Mouse (Mus musculus) neural tube, embryonic 15.5 days (tissue): ENCODE results near the gene 1700029P11Rik. TPM values are rescaled to one million over a fixed set of nuclear protein-coding genes. Genes with fewer than 3 reads are reported as not detected.

Experiments
- ATAC-seq: fragments of 200-750 bp; cut with Nextera tagmentation; 2 replicates; pipeline ENCODE4 v1.8.0; 2017; ENCODE audit warnings: mild to moderate bottlenecking, moderate TSS enrichment, moderate library complexity; ENCODE audit not compliant: low FRiP score
- H3K27ac ChIP-seq: fragments of 300-500 bp; sonication (generic); replicated peaks from 2 replicates; pipeline ENCODE4 v1.5.1; 2015; ENCODE audit warnings: mild to moderate bottlenecking, inconsistent platforms
- H3K27me3 ChIP-seq: fragments of 300-500 bp; sonication (generic); replicated peaks from 2 replicates; pipeline ENCODE4 v1.6.1; 2015; ENCODE audit warnings: inconsistent platforms
- H3K36me3 ChIP-seq: fragments of 300-500 bp; sonication (generic); 2 replicates; pipeline ENCODE4 v1.6.1; 2015; ENCODE audit warnings: inconsistent platforms
- H3K4me1 ChIP-seq: fragments of 300-500 bp; sonication (generic); 2 replicates; pipeline ENCODE4 v1.6.1; 2015; ENCODE audit warnings: inconsistent platforms
- H3K4me2 ChIP-seq: fragments of 300-500 bp; sonication (generic); 2 replicates; pipeline ENCODE4 v1.6.1; 2015; ENCODE audit warnings: inconsistent platforms, mild to moderate bottlenecking, moderate library complexity
- H3K4me3 ChIP-seq: fragments of 300-500 bp; sonication (generic); replicated peaks from 2 replicates; pipeline ENCODE4 v1.5.1; 2015; ENCODE audit warnings: mild to moderate bottlenecking, inconsistent platforms
- H3K9ac ChIP-seq: fragments of 300-500 bp; sonication (generic); replicated peaks from 2 replicates; pipeline ENCODE4 v1.6.1; 2015; ENCODE audit warnings: mild to moderate bottlenecking, inconsistent platforms
- H3K9me3 ChIP-seq: fragments of 300-500 bp; sonication (generic); replicated peaks from 2 replicates; pipeline ENCODE4 v1.6.1; 2016; ENCODE audit warnings: inconsistent platforms
- WGBS: fragments of 180-500 bp; shearing (Covaris S2); methylation state at CpG from one replicate; pipeline ENCODE4 v1.1.7; 2015; ENCODE audit warnings: mixed read lengths; 5-methylcytosine and 5-hydroxymethylcytosine counted together
- polyA plus RNA-seq: library from polyadenylated mRNA; unstranded; fragments of >200 nt; fragmentation: Nextera tagmentation; extraction: Ambion mirVana; gene quantifications from 2 replicates; pipeline ENCODE4 v1.2.1, GENCODE M21; 2015

Gene 1700029P11Rik
- not detected in 2 replicates for polyA plus RNA-seq

- H3K4me2 ChIP-seq, result no peak within 1 kb of the TSS
- no peaks in the 10 kb centered on the region for H3K36me3 ChIP-seq
- H3K9me3 ChIP-seq, result no peaks in the 10 kb centered on the region
- WGBS, result 98% methylated on average over 23 of the region's 23 CpGs
- no peak within 1 kb of the TSS for H3K9ac ChIP-seq
- no peaks in the 10 kb centered on the region for H3K27me3 ChIP-seq
- H3K4me1 ChIP-seq, result no peaks in the 10 kb centered on the region
- ATAC-seq, result no peak
- no peak within 1 kb of the TSS for H3K27ac ChIP-seq
- H3K4me3 ChIP-seq, result no peak within 1 kb of the TSS
Measured at GRCm38 (mm10) chr15:81980321-81980720, at the start of gene 1700029P11Rik. TSS of gene 1700029P11Rik (plus strand) at chr15:81980540.

GRCm38 (mm10) chr15:81932951-81933470 is 47.3 kb upstream of the 1700029P11Rik start:
- Histone ChIP-seq H3K4me2 (peak overlapping the region; percentile 11; the same call in 1 of the 2 replicates), H3K9me3 (no peaks in the 10 kb centered on the region), H3K4me3 (no peak overlapping the region), H3K4me1 (peaks cover 29% of the 10 kb centered on the region), H3K36me3 (no peaks in the 10 kb centered on the region), H3K27me3 (no peaks in the 10 kb centered on the region), H3K9ac (no peak overlapping the region), H3K27ac (0 out of 2 replicates have a peak overlapping the region, but pooled peaks have one; percentile 0)
- WGBS, result 29% methylated on average over 12 of the region's 12 CpGs
- ATAC-seq, result no peak

DNA sequence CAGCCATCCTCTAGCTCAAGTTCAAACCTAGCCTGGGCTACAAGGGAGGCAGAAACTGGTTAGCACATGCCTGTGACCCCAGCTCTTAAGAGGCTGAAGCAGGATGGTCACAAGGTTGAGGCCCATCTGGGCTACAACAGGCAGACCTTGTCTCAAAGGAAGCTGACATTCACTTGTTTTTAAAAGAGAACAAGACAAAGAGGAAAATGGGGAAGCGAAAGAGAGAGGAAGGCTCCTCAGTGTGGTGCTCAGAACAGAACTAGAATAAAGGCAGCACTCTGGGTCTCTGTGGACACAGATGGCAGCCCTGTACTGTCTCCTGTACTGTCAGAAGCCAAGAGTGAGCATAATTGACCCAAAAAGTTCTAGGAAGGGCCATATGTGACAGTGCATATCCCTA is 46.4 kb upstream of the 1700029P11Rik start:
- Histone ChIP-seq H3K4me3 (no peak overlapping the region), H3K9ac (no peak overlapping the region), H3K27ac (no peak overlapping the region), H3K4me1 (peaks cover 39% of the 10 kb centered on the region), H3K27me3 (no peaks in the 10 kb centered on the region), H3K36me3 (no peaks in the 10 kb centered on the region), H3K4me2 (no peak overlapping the region), H3K9me3 (no peaks in the 10 kb centered on the region)
- ATAC-seq, result no peak
- WGBS, result 91% methylated on average over 1 of the region's 1 CpGs

GRCm38 (mm10) chr15:81935869-81936637 is 44.3 kb upstream of the 1700029P11Rik start:
- peaks cover 46% of the 10 kb centered on the region for H3K4me1 ChIP-seq
- peak overlapping the region; percentile 69 for H3K4me3 ChIP-seq
- ATAC-seq, result peak; percentile 40
- H3K27ac ChIP-seq, result peak overlapping the region; percentile 95
- H3K27me3 ChIP-seq, result no peaks in the 10 kb centered on the region
- 55% methylated on average over 7 of the region's 7 CpGs for WGBS
- H3K4me2 ChIP-seq, result peak overlapping the region; percentile 85
- 0 out of 2 replicates have a peak, but pooled peaks cover 3% of the 10 kb centered on the region for H3K36me3 ChIP-seq
- peak overlapping the region; percentile 82 for H3K9ac ChIP-seq
- no peaks in the 10 kb centered on the region for H3K9me3 ChIP-seq

- Histone ChIP-seq H3K9ac (peak within 1 kb of the TSS; percentile 82), H3K27me3 (no peaks in the 10 kb centered on the region), H3K27ac (peak within 1 kb of the TSS; percentile 95), H3K4me2 (peak within 1 kb of the TSS; percentile 85), H3K36me3 (0 out of 2 replicates have a peak, but pooled peaks cover 3% of the 10 kb centered on the region), H3K4me1 (peaks cover 46% of the 10 kb centered on the region), H3K9me3 (no peaks in the 10 kb centered on the region), H3K4me3 (peak within 1 kb of the TSS; percentile 69)
- peak; percentile 83 for ATAC-seq
- WGBS, result 0% methylated on average over 11 of the region's 12 CpGs
Measured at GRCm38 (mm10) chr15:81936679-81937078, 43.7 kb upstream of the 1700029P11Rik start, which contains the start of gene Csdc2. TSS of gene Csdc2 (plus strand) at chr15:81936759.

- H3K4me1 ChIP-seq, result peaks cover 49% of the 10 kb centered on the region
- peak; percentile 66 for ATAC-seq
- peak overlapping the region; percentile 82 for H3K9ac ChIP-seq
- H3K4me3 ChIP-seq, result peak overlapping the region; percentile 69
- no peaks in the 10 kb centered on the region for H3K9me3 ChIP-seq
- peak overlapping the region; percentile 85 for H3K4me2 ChIP-seq
- 4% methylated on average over 19 of the region's 19 CpGs for WGBS
- H3K36me3 ChIP-seq, result 0 out of 2 replicates have a peak, but pooled peaks cover 3% of the 10 kb centered on the region
- peak overlapping the region; percentile 95 for H3K27ac ChIP-seq
- H3K27me3 ChIP-seq, result no peaks in the 10 kb centered on the region
Measured at GRCm38 (mm10) chr15:81937098-81937972, 43.0 kb upstream of the 1700029P11Rik start.

GRCm38 (mm10) chr15:81938246-81938645 is 42.1 kb upstream of the 1700029P11Rik start:
- Histone ChIP-seq H3K4me3 (peak overlapping the region; percentile 69), H3K4me1 (peaks cover 46% of the 10 kb centered on the region), H3K27me3 (no peaks in the 10 kb centered on the region), H3K9me3 (no peaks in the 10 kb centered on the region), H3K36me3 (0 out of 2 replicates have a peak, but pooled peaks cover 3% of the 10 kb centered on the region), H3K27ac (peak overlapping the region; percentile 95), H3K4me2 (peak overlapping the region; percentile 85), H3K9ac (peak overlapping the region; percentile 82)
- ATAC-seq, result peak; percentile 23; the same call in 1 of the 2 replicates
- 36% methylated on average over 2 of the region's 2 CpGs for WGBS

DNA sequence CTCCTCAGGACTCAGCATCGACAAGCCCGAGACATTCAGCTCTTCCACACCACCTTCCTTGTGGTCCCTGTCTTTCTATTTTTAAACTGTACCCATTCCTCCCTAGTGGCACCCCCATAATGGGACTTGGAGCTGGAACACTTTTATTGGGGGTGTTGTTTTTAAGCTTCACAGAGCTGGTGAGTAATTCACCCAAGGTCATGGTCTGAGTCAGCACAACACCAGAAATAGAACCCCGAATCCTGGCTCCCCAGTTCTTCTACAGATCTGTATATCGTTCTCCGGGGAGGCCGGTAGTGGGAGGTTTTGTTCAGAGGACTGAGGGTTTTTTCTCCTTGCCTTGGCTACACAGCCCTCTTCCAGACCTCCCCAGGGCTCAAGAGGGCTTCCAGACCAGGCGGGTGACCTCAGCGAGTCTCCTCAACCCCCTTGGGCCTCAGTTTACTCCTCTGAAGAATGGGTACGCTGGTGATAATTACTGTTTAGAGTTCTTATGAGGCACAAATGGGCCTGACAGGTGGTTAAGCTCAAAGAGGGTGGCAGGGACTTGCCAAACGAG is 41.1 kb upstream of the 1700029P11Rik start:
- no peaks in the 10 kb centered on the region for H3K27me3 ChIP-seq
- WGBS, result 90% methylated on average over 10 of the region's 10 CpGs
- H3K9ac ChIP-seq, result no peak overlapping the region
- peak overlapping the region; percentile 85 for H3K4me2 ChIP-seq
- ATAC-seq, result no peak
- no peaks in the 10 kb centered on the region for H3K9me3 ChIP-seq
- peak overlapping the region; percentile 95; the same call in 1 of the 2 replicates for H3K27ac ChIP-seq
- no peak overlapping the region for H3K4me3 ChIP-seq
- 0 out of 2 replicates have a peak, but pooled peaks cover 3% of the 10 kb centered on the region for H3K36me3 ChIP-seq
- peaks cover 50% of the 10 kb centered on the region for H3K4me1 ChIP-seq

DNA sequence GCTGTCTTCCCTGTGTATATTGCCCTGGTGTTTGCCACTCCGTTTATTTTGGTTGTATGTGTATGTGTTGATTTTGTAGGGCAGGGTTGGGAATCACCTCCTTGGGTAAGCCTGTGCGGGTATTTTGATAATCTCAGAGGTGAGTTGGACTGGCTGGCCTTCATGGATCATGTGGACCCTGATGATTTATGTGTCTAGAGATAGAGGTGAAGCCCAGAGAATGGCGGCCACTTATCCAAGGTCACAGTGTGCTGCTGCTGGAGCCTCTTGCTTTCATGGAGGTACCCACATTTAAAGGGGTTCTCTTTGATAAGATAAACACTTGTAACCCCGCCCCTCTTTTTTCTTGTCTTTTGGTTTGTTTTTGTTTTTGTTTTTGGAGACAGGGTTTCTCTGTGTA is 40.6 kb upstream of the 1700029P11Rik start:
- no peak overlapping the region for H3K27ac ChIP-seq
- H3K4me2 ChIP-seq, result no peak overlapping the region
- H3K9ac ChIP-seq, result no peak overlapping the region
- WGBS, result 93% methylated on average over 4 of the region's 4 CpGs
- H3K4me1 ChIP-seq, result peaks cover 50% of the 10 kb centered on the region
- H3K36me3 ChIP-seq, result 0 out of 2 replicates have a peak, but pooled peaks cover 3% of the 10 kb centered on the region
- ATAC-seq, result no peak
- no peaks in the 10 kb centered on the region for H3K9me3 ChIP-seq
- H3K4me3 ChIP-seq, result no peak overlapping the region
- H3K27me3 ChIP-seq, result no peaks in the 10 kb centered on the region

- Histone ChIP-seq H3K4me3 (no peak overlapping the region), H3K9me3 (no peaks in the 10 kb centered on the region), H3K27me3 (no peaks in the 10 kb centered on the region), H3K9ac (no peak overlapping the region), H3K27ac (no peak overlapping the region), H3K4me2 (no peak overlapping the region), H3K4me1 (peaks cover 50% of the 10 kb centered on the region), H3K36me3 (0 out of 2 replicates have a peak, but pooled peaks cover 3% of the 10 kb centered on the region)
- ATAC-seq, result no peak
- 91% methylated on average over 5 of the region's 5 CpGs for WGBS
Measured at GRCm38 (mm10) chr15:81940219-81940618, 40.1 kb upstream of the 1700029P11Rik start.

DNA sequence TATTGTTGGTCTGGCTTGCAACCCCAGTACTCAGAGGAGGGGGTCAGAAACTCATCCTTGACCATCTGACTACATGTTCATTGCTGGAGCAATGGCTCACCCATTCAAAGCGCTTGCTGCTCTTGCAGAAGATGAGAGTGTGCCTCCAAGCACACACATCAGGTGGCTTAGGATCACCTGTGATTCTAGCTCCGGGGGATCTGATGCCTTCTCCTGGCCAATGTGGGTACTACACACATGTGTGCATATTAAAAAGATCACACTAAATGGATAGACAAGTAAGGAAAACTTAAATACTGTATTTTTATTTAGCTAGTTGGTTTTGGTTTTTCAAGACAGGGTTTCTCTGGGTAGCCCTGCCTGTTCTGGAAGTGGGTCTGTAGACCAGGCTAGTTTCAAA is 39.3 kb upstream of the 1700029P11Rik start:
- Histone ChIP-seq H3K36me3 (peaks cover 5% of the 10 kb centered on the region; the same call in 1 of the 2 replicates), H3K4me3 (no peak overlapping the region), H3K9me3 (no peaks in the 10 kb centered on the region), H3K9ac (no peak overlapping the region), H3K4me1 (peaks cover 48% of the 10 kb centered on the region), H3K27me3 (no peaks in the 10 kb centered on the region), H3K27ac (no peak overlapping the region), H3K4me2 (no peak overlapping the region)
- 93% methylated on average over 2 of the region's 2 CpGs for WGBS
- ATAC-seq, result no peak
